29 mouse cellular contexts compared by ENCODE assay signal in genomic region chr11:33946501-33946900, GRCm38 (mm10). TPM values are rescaled to one million over a fixed set of nuclear protein-coding genes. Genes with fewer than 3 reads are reported as not detected.
"Had no signal": no experiment of that assay in that cellular context is flagged by ENCODE, and none has a peak within 500 bp of the region (broad histone marks: within the 10 kb centered on the region; RNA-seq: fewer than 3 reads in every experiment).

No protein-coding gene starts in this region.

- H3K27me3 ChIP-seq: embryonic facial prominence, embryonic 12.5 days; embryonic facial prominence, embryonic 13.5 days; embryonic facial prominence, embryonic 15.5 days; forebrain, embryonic 12.5 days; forebrain, embryonic 13.5 days; forebrain, embryonic 15.5 days had no signal

- H3K27ac ChIP-seq: embryonic facial prominence, embryonic 10.5 days; embryonic facial prominence, embryonic 12.5 days; embryonic facial prominence, embryonic 13.5 days; embryonic facial prominence, embryonic 15.5 days; forebrain, embryonic 10.5 days; forebrain, embryonic 12.5 days; forebrain, embryonic 13.5 days; forebrain, embryonic 15.5 days; gastrocnemius, adult 2 months; heart, adult 2 months; heart, embryonic 10.5 days had no signal

- H3K4me2 ChIP-seq: embryonic facial prominence, embryonic 12.5 days; embryonic facial prominence, embryonic 13.5 days; embryonic facial prominence, embryonic 15.5 days; forebrain, embryonic 12.5 days; forebrain, embryonic 13.5 days; forebrain, embryonic 15.5 days; heart, embryonic 11.5 days had no signal

- ATAC-seq: forebrain, embryonic 13.5 days; forebrain, embryonic 15.5 days; forebrain, embryonic 16.5 days; forebrain, postnatal 0 days had no signal

- H3K4me3 ChIP-seq: embryonic facial prominence, embryonic 10.5 days; embryonic facial prominence, embryonic 12.5 days; embryonic facial prominence, embryonic 13.5 days; embryonic facial prominence, embryonic 15.5 days; erythroblast, embryonic 14.5 days; forebrain, embryonic 10.5 days; forebrain, embryonic 12.5 days; forebrain, embryonic 13.5 days; forebrain, embryonic 15.5 days; gastrocnemius, adult 2 months; heart, adult 2 months; heart, embryonic 10.5 days had no signal

- H3K9me3 ChIP-seq: embryonic facial prominence, embryonic 10.5 days; embryonic facial prominence, embryonic 12.5 days; embryonic facial prominence, embryonic 13.5 days; embryonic facial prominence, embryonic 15.5 days; forebrain, embryonic 10.5 days; forebrain, embryonic 12.5 days; forebrain, embryonic 13.5 days; forebrain, embryonic 15.5 days; heart, embryonic 10.5 days had no signal

- H3K36me3 ChIP-seq: embryonic facial prominence, embryonic 10.5 days; embryonic facial prominence, embryonic 12.5 days; embryonic facial prominence, embryonic 13.5 days; embryonic facial prominence, embryonic 15.5 days; forebrain, embryonic 10.5 days; forebrain, embryonic 12.5 days; forebrain, embryonic 15.5 days; heart, embryonic 10.5 days had no signal

- H3K4me1 ChIP-seq: embryonic facial prominence, embryonic 12.5 days; embryonic facial prominence, embryonic 13.5 days; embryonic facial prominence, embryonic 15.5 days; forebrain, embryonic 15.5 days; heart, embryonic 10.5 days had no signal

- DNase-seq: cerebellum, adult 9-10 months; cerebellum, adult 9-11 months; cerebellum, postnatal 10 days; cerebellum, postnatal 14 days; cerebellum, postnatal 25 days; cerebellum, postnatal 36 days; embryo, embryonic 11 days; forebrain, postnatal 0 days; gastrocnemius, adult 2 months; gastrocnemius, postnatal 10 days; gastrocnemius, postnatal 14 days; gastrocnemius, postnatal 25 days; gastrocnemius, postnatal 36 days; heart, adult 18-20 months; heart, adult 2 months had no signal

- H3K9ac ChIP-seq: embryonic facial prominence, embryonic 12.5 days; embryonic facial prominence, embryonic 13.5 days; embryonic facial prominence, embryonic 15.5 days; forebrain, embryonic 12.5 days; forebrain, embryonic 13.5 days; forebrain, embryonic 15.5 days; forebrain, postnatal 0 days had no signal

RNA-seq across cellular contexts. Expression of gene Kcnmb1, which starts 16.3 kb away (rescaled TPM):
- total RNA-seq: granulocyte monocyte progenitor cell, adult 5-6 weeks had no signal
- polyA plus RNA-seq: erythroblast, embryonic 14.5 days; forebrain, embryonic 12.5 days had no signal

RNA-seq across cellular contexts. Expression of gene Kcnip1, which starts 46.5 kb away (rescaled TPM):
- total RNA-seq: gastrocnemius, adult 2 months; gastrocnemius, adult 8-10 months; gastrocnemius, postnatal 25 days; gastrocnemius, postnatal 36 days; granulocyte monocyte progenitor cell, adult 5-6 weeks had no signal
- polyA plus RNA-seq: erythroblast, embryonic 14.5 days had no signal
